Comparison of ENCODE assay signal across 8 mouse cellular contexts in the genomic region with DNA sequence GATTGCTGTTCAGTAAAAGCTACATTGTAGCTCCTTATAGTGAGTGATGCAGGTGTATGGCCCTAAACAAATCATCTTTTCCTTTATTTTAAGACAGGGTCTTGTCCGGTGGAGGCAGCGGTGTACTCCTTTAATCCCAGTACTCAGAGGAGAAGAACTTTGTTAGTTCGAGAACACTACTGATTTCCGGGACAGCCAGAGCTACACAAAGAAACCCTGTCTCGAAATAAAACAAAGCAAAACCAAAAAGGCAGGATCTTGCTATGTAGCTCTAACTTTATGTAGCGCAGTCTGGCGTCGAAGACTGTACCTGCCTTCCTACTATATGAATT. TPM values are rescaled to one million over a fixed set of nuclear protein-coding genes. Genes with fewer than 3 reads are reported as not detected.
DNase-seq lines count a peak whose midpoint lies in the region; ATAC-seq and TF ChIP-seq lines count a peak whose summit lies in the region.

No protein-coding gene starts in this region.

- ATAC-seq in CD4-positive, CD25-positive, alpha-beta regulatory T cell, adult 4 months: peak; percentile 21
- ATAC-seq in forebrain, embryonic 14.5 days: no peak; the same call in 1 of the 2 replicates
- no peak for ATAC-seq in liver, embryonic 15.5 days (ENCODE audit: insufficient read depth)

- H3K4me1 ChIP-seq in heart, adult 2 months (ENCODE audit: control insufficient read depth, insufficient read depth, low read length): no peaks in the 10 kb centered on the region
- H3K4me1 ChIP-seq in forebrain, embryonic 14.5 days (ENCODE audit: control insufficient read depth, insufficient read depth, low read length): peaks cover 5% of the 10 kb centered on the region
- H3K4me1 ChIP-seq in liver, embryonic 15.5 days (replicated peaks): peaks cover 26% of the 10 kb centered on the region

- no peaks in the 10 kb centered on the region; the same call in 1 of the 2 replicates for H3K36me3 ChIP-seq in heart, adult 2 months (ENCODE audit: control insufficient read depth, insufficient read depth, low read length)
- H3K36me3 ChIP-seq in forebrain, embryonic 14.5 days (ENCODE audit: control insufficient read depth, insufficient read depth, low read length): 0 out of 2 replicates have a peak, but pooled peaks cover 1% of the 10 kb centered on the region
- H3K36me3 ChIP-seq in liver, embryonic 15.5 days (replicated peaks): peaks cover 9% of the 10 kb centered on the region

- TF ChIP-seq POLR2A in heart, adult 2 months (IDR thresholded peaks at IDR 0.05; ENCODE audit: insufficient read depth, low read depth, low read length): no peak; the same call in 1 of the 2 replicates

- no peak for DNase-seq in heart, adult 2 months
- DNase-seq in heart, adult 9 months (ENCODE audit: low spot score in 2 of 2): no peak
- DNase-seq in forebrain, embryonic 14.5 days (ENCODE audit: low spot score): no peak
- DNase-seq in ovary, adult 18-20 months (ENCODE audit: low spot score): no peak
- no peak for DNase-seq in frontal cortex, adult 2 months (ENCODE audit: extremely low spot score in 1 of 2, low spot score in 1 of 2)
- DNase-seq in spleen, postnatal 4 days (ENCODE audit: low spot score in 2 of 2): no peak

- H3K79me2 ChIP-seq in heart, adult 2 months (replicated peaks; ENCODE audit: control insufficient read depth, insufficient read depth, low read length): no peaks in the 10 kb centered on the region

- TF ChIP-seq EP300 in heart, adult 2 months (IDR thresholded peaks at IDR 0.05; ENCODE audit: insufficient read depth, low read depth, low read length): no peak

- H3K4me2 ChIP-seq in forebrain, embryonic 14.5 days (ENCODE audit: low read length): peak overlapping the region; percentile 85
- peak overlapping the region; percentile 88 for H3K4me2 ChIP-seq in liver, embryonic 15.5 days

- H3K4me3 ChIP-seq in heart, adult 2 months: peak overlapping the region; percentile 68
- H3K4me3 ChIP-seq in forebrain, embryonic 14.5 days (ENCODE audit: low read depth, low read length): peak overlapping the region; percentile 86
- H3K4me3 ChIP-seq in liver, embryonic 15.5 days (replicated peaks): peak overlapping the region; percentile 99

- no peaks in the 10 kb centered on the region for H3K9me3 ChIP-seq in forebrain, embryonic 14.5 days (replicated peaks; ENCODE audit: control insufficient read depth, low read length)
- H3K9me3 ChIP-seq in liver, embryonic 15.5 days (replicated peaks): no peaks in the 10 kb centered on the region

- peak overlapping the region; percentile 85 for H3K27ac ChIP-seq in heart, adult 2 months
- H3K27ac ChIP-seq in forebrain, embryonic 14.5 days (ENCODE audit: low read depth, low read length): no peak overlapping the region
- peak overlapping the region; percentile 76 for H3K27ac ChIP-seq in liver, embryonic 15.5 days (replicated peaks)

- peak overlapping the region; percentile 78 for H3K9ac ChIP-seq in heart, adult 2 months (ENCODE audit: low read depth, low read length)
- H3K9ac ChIP-seq in forebrain, embryonic 14.5 days (ENCODE audit: low read length): peak overlapping the region; percentile 47; the same call in 1 of the 2 replicates
- H3K9ac ChIP-seq in liver, embryonic 15.5 days: peak overlapping the region; percentile 42; the same call in 1 of the 2 replicates

- no peak for TF ChIP-seq CTCF in heart, adult 2 months (IDR thresholded peaks at IDR 0.05)

- WGBS in heart, adult 2 months: 25% methylated on average over 8 of the region's 8 CpGs
- WGBS in forebrain, embryonic 14.5 days: 41% methylated on average over 8 of the region's 8 CpGs
- 37% methylated on average over 8 of the region's 8 CpGs for WGBS in liver, embryonic 15.5 days (ENCODE audit: insufficient replicate concordance)

- H3K27me3 ChIP-seq in heart, adult 2 months (ENCODE audit: control insufficient read depth, insufficient read depth, low read length): no peaks in the 10 kb centered on the region
- H3K27me3 ChIP-seq in forebrain, embryonic 14.5 days (replicated peaks; ENCODE audit: control insufficient read depth, insufficient read depth, low read length): no peaks in the 10 kb centered on the region
- H3K27me3 ChIP-seq in liver, embryonic 15.5 days: no peaks in the 10 kb centered on the region

- intact Hi-C loops in heart, adult 2 months (cut with DNase I): loop anchor here (2.0 to 10.0 kb wide), 3 partner anchors 40 to 243 kb away; a partner anchor contains a TSS

RNA-seq across cellular contexts. Expression of a gene that starts 0.4 kb away (rescaled TPM):
- 1 to 10 TPM; 4.7 to 5.5 TPM for total RNA-seq in heart, adult 2 months (2021)
- polyA plus RNA-seq in heart, adult 2 months (2012; rRNA removed): 1.3 and 1.8 TPM in 2 replicates
- 10 to 100 TPM; 13.0 to 19.2 TPM for polyA plus RNA-seq in CD4-positive, CD25-positive, alpha-beta regulatory T cell, adult 4 months (2017; shearing (Covaris generic))
- polyA plus RNA-seq in forebrain, embryonic 14.5 days (2014; fragmentation: Nextera tagmentation; extraction: Ambion mirVana): 11.5 and 12.7 TPM in 2 replicates
- polyA plus RNA-seq in liver, embryonic 15.5 days (2015; fragmentation: Nextera tagmentation; extraction: Ambion mirVana): 10.9 and 11.4 TPM in 2 replicates
- polyA plus RNA-seq in frontal cortex, adult 2 months (2012; rRNA removed): 3.8 and 3.9 TPM in 2 replicates

RNA-seq across cellular contexts. Expression of a gene that starts 36.8 kb away (rescaled TPM):
- 10 to 100 TPM; 55.3 to 65.5 TPM for total RNA-seq in heart, adult 2 months (2021)
- 29.3 and 35.2 TPM in 2 replicates for polyA plus RNA-seq in heart, adult 2 months (2012; rRNA removed)
- 10 to 100 TPM; 32.0 to 36.9 TPM for polyA plus RNA-seq in CD4-positive, CD25-positive, alpha-beta regulatory T cell, adult 4 months (2017; shearing (Covaris generic))
- 126 and 132 TPM in 2 replicates for polyA plus RNA-seq in forebrain, embryonic 14.5 days (2014; fragmentation: Nextera tagmentation; extraction: Ambion mirVana)
- polyA plus RNA-seq in liver, embryonic 15.5 days (2015; fragmentation: Nextera tagmentation; extraction: Ambion mirVana): 25.2 and 26.3 TPM in 2 replicates
- 109 and 132 TPM in 2 replicates for polyA plus RNA-seq in frontal cortex, adult 2 months (2012; rRNA removed)

RNA-seq across cellular contexts. Expression of a gene that starts 54.1 kb away (rescaled TPM):
- total RNA-seq in heart, adult 2 months (2021): not detected
- polyA plus RNA-seq in heart, adult 2 months (2012; rRNA removed): 0.16 and 0.18 TPM in 2 replicates
- not detected for polyA plus RNA-seq in CD4-positive, CD25-positive, alpha-beta regulatory T cell, adult 4 months (2017; shearing (Covaris generic))
- not detected in 2 replicates for polyA plus RNA-seq in forebrain, embryonic 14.5 days (2014; fragmentation: Nextera tagmentation; extraction: Ambion mirVana)
- not detected in 2 replicates for polyA plus RNA-seq in liver, embryonic 15.5 days (2015; fragmentation: Nextera tagmentation; extraction: Ambion mirVana)
- polyA plus RNA-seq in frontal cortex, adult 2 months (2012; rRNA removed): 0.06 and 0.10 TPM in 2 replicates

RNA-seq across cellular contexts. Expression of a gene that starts 57.6 kb away (rescaled TPM):
- 100 to 1,000 TPM; 115 to 120 TPM for total RNA-seq in heart, adult 2 months (2021)
- polyA plus RNA-seq in heart, adult 2 months (2012; rRNA removed): 89.4 and 117 TPM in 2 replicates
- 10 to 100 TPM; 29.0 to 29.7 TPM for polyA plus RNA-seq in CD4-positive, CD25-positive, alpha-beta regulatory T cell, adult 4 months (2017; shearing (Covaris generic))
- polyA plus RNA-seq in forebrain, embryonic 14.5 days (2014; fragmentation: Nextera tagmentation; extraction: Ambion mirVana): 49.4 and 58.5 TPM in 2 replicates
- 154 and 163 TPM in 2 replicates for polyA plus RNA-seq in liver, embryonic 15.5 days (2015; fragmentation: Nextera tagmentation; extraction: Ambion mirVana)
- 18.9 and 19.9 TPM in 2 replicates for polyA plus RNA-seq in frontal cortex, adult 2 months (2012; rRNA removed)
